ENCODE assay signal across 17 mouse cellular contexts in the genomic region with DNA sequence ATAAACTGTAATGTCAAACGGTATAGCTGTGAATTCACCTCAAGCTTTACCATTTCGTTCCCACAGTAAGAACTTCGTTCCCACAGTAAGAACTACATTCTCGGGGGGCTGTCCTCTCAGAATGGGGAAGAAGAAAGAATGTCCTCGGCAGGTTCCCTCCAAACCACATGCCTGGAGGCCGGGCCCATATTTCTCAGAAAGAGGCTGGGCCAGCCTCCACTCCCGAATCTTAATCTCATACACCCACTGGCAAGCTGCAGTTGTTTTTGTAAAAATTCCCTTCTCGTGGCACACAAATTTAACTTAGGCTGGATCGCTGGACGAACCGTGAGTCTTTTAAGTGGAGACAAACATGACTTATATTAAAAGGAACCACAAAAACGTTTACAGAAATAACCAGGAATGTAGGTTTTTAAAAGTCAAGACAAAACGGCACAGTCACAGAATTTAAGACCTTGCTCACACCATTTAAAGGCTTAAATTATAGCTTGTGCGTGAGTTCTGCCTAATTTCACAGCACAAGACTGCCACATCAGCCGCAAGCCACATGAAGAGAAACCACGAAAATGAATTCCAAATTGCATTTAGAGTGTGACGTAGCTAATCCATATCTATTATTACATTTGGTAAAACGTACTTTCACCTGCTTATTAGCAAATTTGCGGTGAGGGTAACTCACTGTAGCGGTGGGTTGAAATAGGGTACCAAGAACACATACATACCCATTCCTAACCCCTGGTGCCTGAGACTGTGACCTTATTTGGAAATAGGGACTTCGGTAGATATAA. TPM values are rescaled to one million over a fixed set of nuclear protein-coding genes. Genes with fewer than 3 reads are reported as not detected.
DNase-seq lines count a peak whose midpoint lies in the region; ATAC-seq and TF ChIP-seq lines count a peak whose summit lies in the region.
"Had no signal": no experiment of that assay in that cellular context is flagged by ENCODE, and none has a peak within 500 bp of the region (broad histone marks: within the 10 kb centered on the region; RNA-seq: fewer than 3 reads in every experiment).

No protein-coding gene starts in this region.

- H3K36me3 ChIP-seq in stomach, postnatal 0 days (ENCODE audit: control insufficient read depth, insufficient read depth, low read length): no peaks in the 10 kb centered on the region
- H3K36me3 ChIP-seq: neural tube, embryonic 15.5 days had no signal

- peak overlapping the region; percentile 60 for H3K27ac ChIP-seq in layer of hippocampus, adult 2 months
- peak overlapping the region; percentile 94 for H3K27ac ChIP-seq in embryonic fibroblast, embryonic 13.5 days (ENCODE audit: insufficient read depth, low read length)
- H3K27ac ChIP-seq in stomach, postnatal 0 days (replicated peaks): peak overlapping the region; percentile 71
- H3K27ac ChIP-seq: forebrain, embryonic 13.5 days; kidney, postnatal 0 days; neural tube, embryonic 15.5 days had no signal

- no peak for TF ChIP-seq POLR2A in embryonic fibroblast, embryonic 13.5 days (IDR thresholded peaks at IDR 0.05; ENCODE audit: low read depth, low read length)

- peaks cover 16% of the 10 kb centered on the region for H3K4me1 ChIP-seq in embryonic fibroblast, embryonic 13.5 days (ENCODE audit: control insufficient read depth, insufficient read depth, low read length)
- H3K4me1 ChIP-seq in stomach, postnatal 0 days (replicated peaks; ENCODE audit: control insufficient read depth, insufficient read depth): peaks cover 3% of the 10 kb centered on the region; the same call in 1 of the 2 replicates
- H3K4me1 ChIP-seq: neural tube, embryonic 15.5 days had no signal

- ATAC-seq in stomach, postnatal 0 days (ENCODE audit: low FRiP score, low TSS enrichment): no peak
- ATAC-seq: forebrain, embryonic 13.5 days; lung, postnatal 0 days had no signal

- no peak for DNase-seq in layer of hippocampus, adult 2 months (ENCODE audit: low spot score in 2 of 2)
- no peak for DNase-seq in layer of hippocampus, adult 9-10 months (ENCODE audit: low spot score)
- DNase-seq in right cerebral cortex, postnatal 25 days: peak; percentile 34
- no peak for DNase-seq in right cerebral cortex, postnatal 36 days (ENCODE audit: low spot score in 2 of 2)
- DNase-seq in stomach, postnatal 0 days (ENCODE audit: low spot score): no peak
- no peak for DNase-seq in layer of hippocampus, postnatal 36 days
- DNase-seq: adrenal gland, postnatal 25 days; B cell, adult 2 months; cerebellum, adult 9-10 months; kidney, adult 18-20 months had no signal

- no peak overlapping the region for H3K4me3 ChIP-seq in layer of hippocampus, adult 2 months
- no peak overlapping the region for H3K4me3 ChIP-seq in embryonic fibroblast, embryonic 13.5 days (ENCODE audit: insufficient read depth, low read length)
- H3K4me3 ChIP-seq in stomach, postnatal 0 days (ENCODE audit: low read depth, low read length): no peak overlapping the region
- H3K4me3 ChIP-seq: erythroblast, embryonic 14.5 days; forebrain, embryonic 13.5 days; neural tube, embryonic 15.5 days had no signal

- WGBS in stomach, postnatal 0 days: 62% methylated on average over 21 of the region's 21 CpGs

- H3K9ac ChIP-seq in stomach, postnatal 0 days (ENCODE audit: low read length): no peak overlapping the region
- H3K9ac ChIP-seq: forebrain, embryonic 13.5 days; neural tube, embryonic 15.5 days had no signal

- H3K4me2 ChIP-seq in stomach, postnatal 0 days (replicated peaks; ENCODE audit: low read depth): no peak overlapping the region
- H3K4me2 ChIP-seq: forebrain, embryonic 13.5 days; midbrain, embryonic 11.5 days; neural tube, embryonic 15.5 days had no signal

- no peak for TF ChIP-seq EP300 in stomach, postnatal 0 days (optimal IDR thresholded peaks at IDR 0.05)

- no peak for TF ChIP-seq CTCF in layer of hippocampus, adult 2 months (conservative IDR thresholded peaks at IDR 0.05)
- TF ChIP-seq CTCF in embryonic fibroblast, embryonic 13.5 days (IDR thresholded peaks at IDR 0.05; ENCODE audit: borderline replicate concordance, insufficient read depth, low read length): no peak
- no peak for TF ChIP-seq CTCF in stomach, postnatal 0 days (IDR thresholded peaks at IDR 0.05; ENCODE audit: low read depth)

- H3K27me3 ChIP-seq in stomach, postnatal 0 days (ENCODE audit: control insufficient read depth, insufficient read depth, low read length): no peaks in the 10 kb centered on the region
- H3K27me3 ChIP-seq: forebrain, embryonic 13.5 days; neural tube, embryonic 15.5 days had no signal

- H3K9me3 ChIP-seq in stomach, postnatal 0 days (ENCODE audit: control insufficient read depth, low read length): no peaks in the 10 kb centered on the region
- H3K9me3 ChIP-seq: forebrain, embryonic 13.5 days; neural tube, embryonic 15.5 days had no signal

RNA-seq across cellular contexts. Expression of a gene that starts 35.8 kb away (rescaled TPM):
- total RNA-seq in layer of hippocampus, adult 2 months (2021): 10 to 100 TPM; 26.0 to 27.6 TPM
- 56.6 and 84.6 TPM in 2 replicates for polyA plus RNA-seq in embryonic fibroblast, embryonic 13.5 days (2011; ENCODE audit: insufficient read length, low read depth, missing spikeins)
- 26.2 and 26.4 TPM in 2 replicates for polyA plus RNA-seq in stomach, postnatal 0 days (2015; fragmentation: Nextera tagmentation; extraction: Ambion mirVana)
- 10 to 100 TPM; 30.6 to 33.9 TPM for total RNA-seq in layer of hippocampus, postnatal 36 days (2021)
- polyA plus RNA-seq: erythroblast, embryonic 14.5 days had no signal
